17 mouse cellular contexts compared by ENCODE assay signal in genomic region chr9:107481340-107481739, GRCm38 (mm10). TPM values are rescaled to one million over a fixed set of nuclear protein-coding genes. Genes with fewer than 3 reads are reported as not detected.
DNase-seq lines count a peak whose midpoint lies in the region; ATAC-seq and TF ChIP-seq lines count a peak whose summit lies in the region.
"Had no signal": no experiment of that assay in that cellular context is flagged by ENCODE, and none has a peak within 500 bp of the region (broad histone marks: within the 10 kb centered on the region; RNA-seq: fewer than 3 reads in every experiment).

No protein-coding gene starts in this region.

- no peak overlapping the region for H3K9ac ChIP-seq in midbrain, embryonic 12.5 days (replicated peaks)
- no peak overlapping the region for H3K9ac ChIP-seq in midbrain, postnatal 0 days (replicated peaks; ENCODE audit: low read length, poor library complexity, severe bottlenecking)
- H3K9ac ChIP-seq in hindbrain, embryonic 11.5 days (ENCODE audit: low read depth, low read length), result no peak overlapping the region
- no peak overlapping the region for H3K9ac ChIP-seq in limb, embryonic 13.5 days
- no peak overlapping the region for H3K9ac ChIP-seq in neural tube, embryonic 15.5 days (replicated peaks)
- H3K9ac ChIP-seq: heart, embryonic 13.5 days; lung, embryonic 15.5 days had no signal

- ATAC-seq in midbrain, embryonic 12.5 days (ENCODE audit: low FRiP score, low read depth), result no peak
- no peak for ATAC-seq in midbrain, postnatal 0 days (ENCODE audit: low FRiP score)
- ATAC-seq in hindbrain, embryonic 11.5 days (ENCODE audit: low FRiP score), result no peak
- no peak for ATAC-seq in limb, embryonic 13.5 days (ENCODE audit: low FRiP score, low read depth)
- no peak for ATAC-seq in neural tube, embryonic 15.5 days (ENCODE audit: low FRiP score)

- intact Hi-C loops in heart, postnatal 36 days (cut with DNase I), result no loop called here

- no peak overlapping the region for H3K4me2 ChIP-seq in midbrain, embryonic 12.5 days (replicated peaks)
- no peak overlapping the region for H3K4me2 ChIP-seq in midbrain, postnatal 0 days (ENCODE audit: low read depth, low read length, poor library complexity, severe bottlenecking)
- H3K4me2 ChIP-seq in hindbrain, embryonic 11.5 days (replicated peaks; ENCODE audit: low read depth, low read length), result no peak overlapping the region
- H3K4me2 ChIP-seq in limb, embryonic 13.5 days (replicated peaks), result 0 out of 2 replicates have a peak overlapping the region, but pooled peaks have one; percentile 54
- no peak overlapping the region for H3K4me2 ChIP-seq in neural tube, embryonic 15.5 days
- H3K4me2 ChIP-seq: heart, embryonic 13.5 days; lung, embryonic 15.5 days had no signal

- H3K4me3 ChIP-seq in midbrain, embryonic 12.5 days, result no peak overlapping the region
- no peak overlapping the region for H3K4me3 ChIP-seq in midbrain, postnatal 0 days (ENCODE audit: low read depth, low read length)
- H3K4me3 ChIP-seq in hindbrain, embryonic 11.5 days (ENCODE audit: low read depth, low read length), result no peak overlapping the region
- no peak overlapping the region for H3K4me3 ChIP-seq in limb, embryonic 13.5 days
- no peak overlapping the region for H3K4me3 ChIP-seq in neural tube, embryonic 15.5 days (replicated peaks)
- H3K4me3 ChIP-seq: heart, embryonic 13.5 days; lung, embryonic 15.5 days; myocyte had no signal

- H3K36me3 ChIP-seq in midbrain, embryonic 12.5 days, result no peaks in the 10 kb centered on the region
- no peaks in the 10 kb centered on the region for H3K36me3 ChIP-seq in midbrain, postnatal 0 days (ENCODE audit: insufficient read depth, low read length)
- H3K36me3 ChIP-seq in hindbrain, embryonic 11.5 days (ENCODE audit: control insufficient read depth, insufficient read depth, low read length), result no peaks in the 10 kb centered on the region
- H3K36me3 ChIP-seq in limb, embryonic 13.5 days, result no peaks in the 10 kb centered on the region
- no peaks in the 10 kb centered on the region for H3K36me3 ChIP-seq in neural tube, embryonic 15.5 days
- H3K36me3 ChIP-seq: heart, embryonic 13.5 days; lung, embryonic 15.5 days had no signal

- no peaks in the 10 kb centered on the region for H3K9me3 ChIP-seq in midbrain, embryonic 12.5 days
- H3K9me3 ChIP-seq in midbrain, postnatal 0 days (ENCODE audit: low read length), result no peaks in the 10 kb centered on the region
- no peaks in the 10 kb centered on the region for H3K9me3 ChIP-seq in hindbrain, embryonic 11.5 days (ENCODE audit: control insufficient read depth, low read length)
- H3K9me3 ChIP-seq in limb, embryonic 13.5 days, result no peaks in the 10 kb centered on the region
- H3K9me3 ChIP-seq in neural tube, embryonic 15.5 days (replicated peaks), result no peaks in the 10 kb centered on the region
- H3K9me3 ChIP-seq: heart, embryonic 13.5 days; lung, embryonic 15.5 days had no signal

- WGBS in midbrain, embryonic 12.5 days, result 23% methylated on average over 14 of the region's 16 CpGs
- 22% methylated on average over 16 of the region's 16 CpGs for WGBS in midbrain, postnatal 0 days
- WGBS in hindbrain, embryonic 11.5 days, result 21% methylated on average over 16 of the region's 16 CpGs
- 23% methylated on average over 16 of the region's 16 CpGs for WGBS in limb, embryonic 13.5 days
- WGBS in neural tube, embryonic 15.5 days, result 10% methylated on average over 16 of the region's 16 CpGs

- TF ChIP-seq CTCF in midbrain, postnatal 0 days (IDR thresholded peaks at IDR 0.05), result no peak

- 0 out of 2 replicates have a peak, but pooled peaks cover 12% of the 10 kb centered on the region for H3K27me3 ChIP-seq in midbrain, embryonic 12.5 days
- no peaks in the 10 kb centered on the region for H3K27me3 ChIP-seq in midbrain, postnatal 0 days (ENCODE audit: insufficient read depth, low read length)
- H3K27me3 ChIP-seq in hindbrain, embryonic 11.5 days (ENCODE audit: control insufficient read depth, insufficient read depth, low read length), result no peaks in the 10 kb centered on the region
- H3K27me3 ChIP-seq in limb, embryonic 13.5 days, result peaks cover 46% of the 10 kb centered on the region
- H3K27me3 ChIP-seq in neural tube, embryonic 15.5 days (replicated peaks), result no peaks in the 10 kb centered on the region

- H3K27ac ChIP-seq in midbrain, embryonic 12.5 days (replicated peaks), result peak overlapping the region; percentile 76; the same call in 1 of the 2 replicates
- no peak overlapping the region for H3K27ac ChIP-seq in midbrain, postnatal 0 days (ENCODE audit: low read depth, low read length)
- peak overlapping the region; percentile 67; the same call in 1 of the 2 replicates for H3K27ac ChIP-seq in hindbrain, embryonic 11.5 days (ENCODE audit: low read depth, low read length)
- peak overlapping the region; percentile 84; the same call in 1 of the 2 replicates for H3K27ac ChIP-seq in limb, embryonic 13.5 days
- H3K27ac ChIP-seq in neural tube, embryonic 15.5 days (replicated peaks), result peak overlapping the region; percentile 87
- H3K27ac ChIP-seq: heart, embryonic 13.5 days; lung, embryonic 15.5 days had no signal

- no peak for DNase-seq in midbrain, postnatal 0 days (ENCODE audit: low spot score)
- no peak for DNase-seq in hindbrain, embryonic 11.5 days (ENCODE audit: low spot score)
- DNase-seq in thymus, postnatal 4 days, result no peak
- DNase-seq in layer of hippocampus, adult 11-12 months (ENCODE audit: low spot score), result no peak
- DNase-seq in heart, postnatal 36 days, result no peak
- DNase-seq: B cell, adult 2 months; cerebellum, adult 18-20 months; gastrocnemius, postnatal 36 days; kidney, adult 2 months; right cerebral cortex, postnatal 4 days; thymus, adult 18-20 months had no signal

- H3K4me1 ChIP-seq in midbrain, embryonic 12.5 days, result peaks cover 61% of the 10 kb centered on the region
- H3K4me1 ChIP-seq in midbrain, postnatal 0 days (ENCODE audit: insufficient read depth, low read length), result peaks cover 22% of the 10 kb centered on the region; the same call in 1 of the 2 replicates
- H3K4me1 ChIP-seq in hindbrain, embryonic 11.5 days (replicated peaks; ENCODE audit: control insufficient read depth, insufficient read depth, low read length), result peaks cover 19% of the 10 kb centered on the region; the same call in 1 of the 2 replicates
- H3K4me1 ChIP-seq in limb, embryonic 13.5 days, result peaks cover 46% of the 10 kb centered on the region
- peaks cover 73% of the 10 kb centered on the region for H3K4me1 ChIP-seq in neural tube, embryonic 15.5 days
- H3K4me1 ChIP-seq: lung, embryonic 15.5 days had no signal

RNA-seq across cellular contexts. Expression of gene Tmem115, which starts 52.4 kb away (rescaled TPM):
- polyA plus RNA-seq in midbrain, embryonic 12.5 days (2016; fragmentation: Nextera tagmentation; extraction: Ambion mirVana), result 43.6 TPM in 2 replicates
- total RNA-seq in midbrain, postnatal 0 days (2014; rRNA removed), result 57.8 and 70.4 TPM in 2 replicates
- 51.9 and 53.6 TPM in 2 replicates for polyA plus RNA-seq in midbrain, postnatal 0 days (2015; fragmentation: Nextera tagmentation; extraction: Ambion mirVana)
- polyA plus RNA-seq in hindbrain, embryonic 11.5 days (2014; fragmentation: Nextera tagmentation; extraction: Ambion mirVana), result 38.8 and 46.5 TPM in 2 replicates
- polyA plus RNA-seq in limb, embryonic 13.5 days (2015; fragmentation: Nextera tagmentation; extraction: Ambion mirVana), result 46.9 and 47.8 TPM in 2 replicates
- polyA plus RNA-seq in neural tube, embryonic 15.5 days (2015; fragmentation: Nextera tagmentation; extraction: Ambion mirVana), result 45.7 and 46.1 TPM in 2 replicates
- 10 to 100 TPM; 22.7 to 26.8 TPM for total RNA-seq in heart, postnatal 36 days (2021)
